8 mouse cellular contexts compared by ENCODE assay signal in the genomic region with DNA sequence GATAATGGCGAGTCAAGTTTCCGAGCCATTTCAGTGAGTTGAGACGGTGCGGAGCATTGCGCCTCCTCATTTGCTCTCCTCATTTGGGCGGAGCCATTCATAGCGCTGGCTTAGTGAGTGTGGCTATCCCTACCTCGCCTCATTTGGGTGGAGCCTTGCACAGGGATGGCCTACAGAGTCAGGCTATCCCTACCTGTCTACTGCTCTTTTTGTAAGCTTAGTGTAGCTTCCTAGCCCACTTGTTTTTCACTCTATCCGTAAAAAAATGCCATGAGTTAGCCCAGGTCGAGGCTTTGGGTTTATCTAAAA. TPM values are rescaled to one million over a fixed set of nuclear protein-coding genes. Genes with fewer than 3 reads are reported as not detected.
DNase-seq lines count a peak whose midpoint lies in the region; ATAC-seq and TF ChIP-seq lines count a peak whose summit lies in the region.
"Not testable (repeated sequence)": the region's sequence is repeated elsewhere in the genome, so short reads cannot be mapped to it uniquely, and the experiment has no call there.

A gene (minus strand): TSS at position 31 of the 309 bp plus-strand sequence.

- not testable (repeated sequence) for H3K4me1 ChIP-seq in kidney, postnatal 0 days (replicated peaks; ENCODE audit: insufficient read depth, low read length); limb, embryonic 10.5 days; lung, embryonic 16.5 days (replicated peaks; ENCODE audit: control insufficient read depth, insufficient read depth, low read length); neural tube, embryonic 13.5 days (replicated peaks)

- H3K27me3 ChIP-seq in kidney, postnatal 0 days (ENCODE audit: insufficient read depth, low read length); limb, embryonic 10.5 days (ENCODE audit: low read depth, poor library complexity, severe bottlenecking); lung, embryonic 16.5 days (ENCODE audit: control insufficient read depth, insufficient read depth, low read depth, low read length); neural tube, embryonic 13.5 days: not testable (repeated sequence)

- H3K4me3 ChIP-seq in kidney, postnatal 0 days (replicated peaks; ENCODE audit: low read depth, low read length); limb, embryonic 10.5 days; lung, embryonic 16.5 days (ENCODE audit: low read length); neural tube, embryonic 13.5 days: not testable (repeated sequence)

- ATAC-seq in CD4-positive, CD25-positive, alpha-beta regulatory T cell, adult 4 months, result peak; percentile 88
- ATAC-seq in common myeloid progenitor, adult 5-6 weeks (replicated peaks; ENCODE audit: low read depth, poor library complexity, severe bottlenecking), result peak; percentile 91
- peak; percentile 89 for ATAC-seq in frontal cortex, adult (ENCODE audit: low TSS enrichment)
- ATAC-seq in hematopoietic stem cell, adult 5-6 weeks (replicated peaks in 1 of 2; ENCODE audit: insufficient read depth in 1 of 2, low FRiP score in 2 of 2, low TSS enrichment in 1 of 2, low read depth in 1 of 2, poor library complexity in 2 of 2, severe bottlenecking in 2 of 2), result peak; percentile 82 to 84
- ATAC-seq in kidney, postnatal 0 days (replicated peaks; ENCODE audit: low FRiP score, low read depth), result peak; percentile 77; the same call in 1 of the 2 replicates
- ATAC-seq in lung, embryonic 16.5 days (ENCODE audit: low read depth), result peak; percentile 75
- peak; percentile 89; the same call in 1 of the 2 replicates for ATAC-seq in neural tube, embryonic 13.5 days (ENCODE audit: low read depth)

- DNase-seq in kidney, postnatal 0 days (ENCODE audit: low spot score); limb, embryonic 10.5 days (ENCODE audit: low spot score): not testable (repeated sequence)

- not testable (repeated sequence) for H3K36me3 ChIP-seq in kidney, postnatal 0 days (ENCODE audit: insufficient read depth, low read length); limb, embryonic 10.5 days; lung, embryonic 16.5 days (ENCODE audit: control insufficient read depth, insufficient read depth, low read length); neural tube, embryonic 13.5 days

- H3K9me3 ChIP-seq in kidney, postnatal 0 days (replicated peaks; ENCODE audit: low read length); limb, embryonic 10.5 days (replicated peaks); lung, embryonic 16.5 days (ENCODE audit: control insufficient read depth, low read length); neural tube, embryonic 13.5 days: not testable (repeated sequence)

- not testable (repeated sequence) for TF ChIP-seq CTCF in kidney, postnatal 0 days (IDR thresholded peaks at IDR 0.05; ENCODE audit: low read depth)

- H3K4me2 ChIP-seq in kidney, postnatal 0 days (ENCODE audit: low read length); lung, embryonic 16.5 days (ENCODE audit: low read depth, low read length); neural tube, embryonic 13.5 days: not testable (repeated sequence)

- not testable (repeated sequence) for H3K27ac ChIP-seq in kidney, postnatal 0 days; limb, embryonic 10.5 days; lung, embryonic 16.5 days (ENCODE audit: low read length); neural tube, embryonic 13.5 days (replicated peaks)

- WGBS in kidney, postnatal 0 days, result no CpG with 5 or more reads among the region's 10 CpGs
- WGBS in limb, embryonic 10.5 days, result no CpG with 5 or more reads among the region's 10 CpGs
- no CpG with 5 or more reads among the region's 10 CpGs for WGBS in lung, embryonic 16.5 days
- no CpG with 5 or more reads among the region's 10 CpGs for WGBS in neural tube, embryonic 13.5 days

- H3K9ac ChIP-seq in kidney, postnatal 0 days (ENCODE audit: low read depth, low read length); lung, embryonic 16.5 days (ENCODE audit: low read length); neural tube, embryonic 13.5 days: not testable (repeated sequence)

RNA-seq across cellular contexts. Expression of the gene that starts here (rescaled TPM):
- 100 to 1,000 TPM in 1 of 2 experiments, 10 to 100 TPM in 1; 97.0 to 118 TPM for polyA plus RNA-seq in CD4-positive, CD25-positive, alpha-beta regulatory T cell, adult 4 months (2017; shearing (Covaris generic))
- total RNA-seq in common myeloid progenitor, adult 5-6 weeks (2017), result 24.6 and 28.3 TPM in 2 replicates
- 70.7 and 77.4 TPM in 2 replicates for total RNA-seq in hematopoietic stem cell, adult 5-6 weeks (2017)
- 68.1 and 76.8 TPM in 2 replicates for polyA plus RNA-seq in kidney, postnatal 0 days (2015; fragmentation: Nextera tagmentation; extraction: Ambion mirVana)
- 16.8 and 22.5 TPM in 2 replicates for polyA plus RNA-seq in limb, embryonic 10.5 days (2016; fragmentation: Nextera tagmentation; extraction: Ambion mirVana)
- 48.8 and 50.5 TPM in 2 replicates for polyA plus RNA-seq in lung, embryonic 16.5 days (2015; fragmentation: Nextera tagmentation; extraction: Ambion mirVana)
- 20.2 and 23.7 TPM in 2 replicates for polyA plus RNA-seq in neural tube, embryonic 13.5 days (2015; fragmentation: Nextera tagmentation; extraction: Ambion mirVana)
